Mouse (Mus musculus) ES-Bruce4 (cell line): Measurements from ENCODE around the gene Rab31. TPM values are rescaled to one million over a fixed set of nuclear protein-coding genes. Genes with fewer than 3 reads are reported as not detected.

Experiments used
- H3K27ac ChIP-seq: 2 replicates; pipeline ENCODE4 v1.5.1; 2012; ENCODE audit warnings: low read length, inconsistent platforms; ENCODE audit not compliant: insufficient read depth
- H3K27me3 ChIP-seq: 2 replicates; pipeline ENCODE4 v1.6.1; 2012; ENCODE audit warnings: mild to moderate bottlenecking, low read length, inconsistent platforms; ENCODE audit not compliant: control insufficient read depth, poor library complexity, insufficient read depth, severe bottlenecking
- H3K36me3 ChIP-seq: 2 replicates; pipeline ENCODE4 v1.6.1; 2012; ENCODE audit warnings: inconsistent platforms, mild to moderate bottlenecking, low read length, moderate library complexity; ENCODE audit not compliant: control insufficient read depth, poor library complexity, insufficient read depth, severe bottlenecking
- H3K4me1 ChIP-seq: one replicate; pipeline ENCODE4 v1.8.1; 2011; ENCODE audit warnings: low read length; ENCODE audit not compliant: control insufficient read depth, insufficient read depth
- H3K4me3 ChIP-seq: 2 replicates; pipeline ENCODE4 v1.5.1; 2011; ENCODE audit warnings: low read depth, mild to moderate bottlenecking, low read length
- H3K9ac ChIP-seq: 2 replicates; pipeline ENCODE4 v1.6.1; 2012; ENCODE audit warnings: low read depth, mild to moderate bottlenecking, inconsistent platforms; ENCODE audit not compliant: poor library complexity, severe bottlenecking
- H3K9me3 ChIP-seq: replicated peaks from 2 replicates; pipeline ENCODE4 v1.6.1; 2012; ENCODE audit warnings: mild to moderate bottlenecking, low read length, inconsistent platforms; ENCODE audit not compliant: control insufficient read depth, poor library complexity, insufficient read depth, severe bottlenecking
- CTCF ChIP-seq: IDR thresholded peaks from one replicate; pipeline ENCODE4 v1.8.1; 2011; ENCODE audit warnings: low read depth, low read length
- EP300 ChIP-seq: IDR thresholded peaks from 2 replicates; pipeline ENCODE4 v1.6.1; 2011; ENCODE audit warnings: low read depth, low read length; ENCODE audit not compliant: insufficient read depth
- POLR2A ChIP-seq: IDR thresholded peaks from one replicate; pipeline ENCODE4 v1.8.1; 2011; ENCODE audit warnings: low read length; ENCODE audit not compliant: insufficient read depth
- polyA plus RNA-seq: library from polyadenylated mRNA; stranded (reverse); fragments of >200 nt; gene quantifications from 2 replicates; pipeline ENCODE4 v1.2.4, GENCODE M21; 2011; ENCODE audit warnings: low read depth; ENCODE audit not compliant: missing spikeins, insufficient read depth, insufficient read length

The Rab31 gene
- polyA plus RNA-seq, 1 experiment = 18.7 TPM

GRCm38 (mm10) chr17:65682071-65682680 lies 90.4 kb downstream of the Rab31 start:
- H3K36me3 ChIP-seq = no peaks in the 10 kb centered on the region
- H3K27ac ChIP-seq = no peak overlapping the region
- H3K4me1 ChIP-seq = peaks cover 1% of the 10 kb centered on the region
- H3K27me3 ChIP-seq = no peaks in the 10 kb centered on the region
- no peaks in the 10 kb centered on the region for H3K9me3 ChIP-seq
- no peak overlapping the region for H3K4me3 ChIP-seq
- TF ChIP-seq POLR2A = no peak
- H3K9ac ChIP-seq = no peak overlapping the region

DNA sequence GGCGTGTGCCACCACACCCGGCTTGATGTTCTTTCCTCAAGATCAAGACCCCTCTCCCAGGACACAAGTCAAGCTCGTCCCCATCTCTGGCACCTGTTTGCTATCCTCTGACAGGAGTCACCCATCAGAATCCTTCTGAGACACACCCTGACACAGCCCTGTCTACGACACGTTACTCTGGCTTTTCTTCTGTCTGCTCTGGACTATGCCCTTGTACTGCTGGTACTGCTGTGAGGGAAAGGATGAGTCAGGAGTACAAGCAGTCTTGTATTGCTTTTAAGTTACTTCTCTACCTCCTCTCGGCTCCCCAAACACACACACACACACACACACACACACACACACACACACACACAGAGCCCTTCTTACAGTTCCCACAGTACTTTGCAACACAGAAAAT lies 91.0 kb downstream of the Rab31 start:
- H3K27me3 ChIP-seq = no peaks in the 10 kb centered on the region
- H3K27ac ChIP-seq = no peak overlapping the region
- H3K4me3 ChIP-seq = no peak overlapping the region
- no peaks in the 10 kb centered on the region for H3K36me3 ChIP-seq
- no peak overlapping the region for H3K9ac ChIP-seq
- peaks cover 1% of the 10 kb centered on the region for H3K4me1 ChIP-seq
- no peak for TF ChIP-seq EP300
- no peak for TF ChIP-seq CTCF
- no peak for TF ChIP-seq POLR2A
- no peaks in the 10 kb centered on the region for H3K9me3 ChIP-seq

DNA sequence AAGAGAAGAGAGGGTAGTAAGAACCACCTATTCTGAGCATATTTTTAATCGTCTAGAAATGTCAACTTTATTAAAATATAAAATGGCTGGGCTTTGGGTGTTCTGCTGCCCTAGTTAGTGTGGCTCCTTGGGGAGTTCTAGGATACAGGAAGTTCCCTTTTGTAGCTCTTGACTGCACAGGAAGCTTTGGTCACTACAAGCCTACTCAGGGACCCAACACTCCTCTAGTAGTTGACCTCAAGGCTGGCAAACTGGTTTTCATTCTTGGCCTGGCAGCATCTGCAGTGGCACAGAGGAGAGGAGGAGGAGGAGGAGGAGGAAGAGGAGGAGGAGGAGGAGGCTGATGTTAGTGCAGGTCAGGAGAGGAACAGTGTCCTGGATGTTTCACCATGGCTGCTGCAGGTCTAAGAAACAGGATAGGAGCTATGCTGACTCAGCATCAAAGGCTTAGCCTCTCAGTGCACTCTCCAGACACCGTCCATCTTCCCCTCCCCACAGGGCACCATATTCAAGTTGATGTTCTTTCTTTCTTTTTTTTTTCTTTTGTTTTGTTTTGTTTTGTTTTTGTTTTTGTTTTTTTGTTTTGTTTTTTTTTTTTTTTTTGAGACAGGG lies 91.6 kb downstream of the Rab31 start:
- Histone ChIP-seq H3K9me3 (no peaks in the 10 kb centered on the region), H3K4me3 (no peak overlapping the region), H3K4me1 (peaks cover 1% of the 10 kb centered on the region), H3K36me3 (no peaks in the 10 kb centered on the region), H3K27ac (no peak overlapping the region), H3K27me3 (no peaks in the 10 kb centered on the region), H3K9ac (no peak overlapping the region)
- TF ChIP-seq CTCF (no peak), POLR2A (no peak), EP300 (no peak)

DNA sequence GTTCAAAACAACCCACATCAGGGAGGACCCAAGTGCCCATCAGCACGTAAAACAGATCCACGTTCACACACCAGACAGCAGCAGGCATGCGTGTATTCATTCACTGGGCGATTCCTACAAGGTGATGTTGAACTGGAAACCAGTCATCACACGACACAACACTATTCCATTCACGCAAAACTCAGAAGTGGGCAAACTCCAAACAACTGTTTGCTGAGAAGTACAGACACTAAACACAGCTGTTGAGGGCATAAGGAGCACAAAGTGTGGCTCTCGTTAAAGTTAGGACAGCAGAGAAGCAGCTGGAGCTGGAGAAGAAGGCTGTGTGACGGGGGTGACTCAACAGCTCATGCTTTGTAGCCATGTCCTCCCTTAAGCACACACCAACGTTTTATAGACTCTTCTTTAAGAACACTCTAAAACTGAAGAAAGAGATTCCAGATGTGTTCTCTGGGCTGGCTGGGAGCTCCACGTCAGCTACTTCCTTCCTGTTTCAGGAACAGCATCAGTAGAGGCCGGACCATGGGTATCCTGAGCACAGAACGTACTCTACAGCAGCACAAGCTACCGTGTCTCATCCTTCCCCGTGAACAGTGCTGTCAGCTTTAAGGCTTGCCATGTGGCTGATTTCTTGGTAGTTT lies 92.6 kb downstream of the Rab31 start:
- no peak overlapping the region for H3K9ac ChIP-seq
- H3K4me3 ChIP-seq = no peak overlapping the region
- no peak overlapping the region for H3K27ac ChIP-seq

DNA sequence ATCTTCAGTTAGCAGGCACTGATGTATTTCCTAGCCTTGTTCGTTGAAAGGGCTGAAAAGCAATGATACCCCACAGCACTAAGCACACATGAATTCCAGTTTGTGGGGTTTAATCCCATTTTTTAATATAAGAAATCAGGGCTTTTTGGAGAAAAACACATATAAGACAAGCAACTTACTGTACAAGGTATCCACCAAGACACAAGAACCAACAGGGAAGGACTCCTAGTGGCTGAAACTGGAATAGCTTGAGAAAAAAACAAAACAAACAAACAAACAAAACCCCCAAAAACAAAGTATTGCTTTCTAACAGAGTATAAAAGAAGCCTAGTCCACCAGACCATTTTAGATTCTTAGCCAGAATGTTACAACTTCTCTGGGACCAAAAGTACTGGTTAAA lies 94.8 kb downstream of the Rab31 start:
- no peak overlapping the region for H3K9ac ChIP-seq
- H3K4me1 ChIP-seq = peaks cover 1% of the 10 kb centered on the region
- no peak overlapping the region for H3K4me3 ChIP-seq
- H3K9me3 ChIP-seq = no peaks in the 10 kb centered on the region
- TF ChIP-seq EP300 = no peak
- TF ChIP-seq CTCF = no peak
- TF ChIP-seq POLR2A = no peak
- H3K27ac ChIP-seq = no peak overlapping the region
- H3K36me3 ChIP-seq = no peaks in the 10 kb centered on the region
- no peaks in the 10 kb centered on the region for H3K27me3 ChIP-seq

More for the DNA sequence above, 92.6 kb downstream of the Rab31 start:
- peaks cover 1% of the 10 kb centered on the region for H3K4me1 ChIP-seq
- no peaks in the 10 kb centered on the region for H3K9me3 ChIP-seq
- no peaks in the 10 kb centered on the region for H3K36me3 ChIP-seq
- no peaks in the 10 kb centered on the region for H3K27me3 ChIP-seq
- TF ChIP-seq EP300 (no peak), CTCF (no peak), POLR2A (no peak)

- Histone ChIP-seq H3K27ac (no peak overlapping the region), H3K9me3 (no peaks in the 10 kb centered on the region), H3K9ac (no peak overlapping the region), H3K4me3 (no peak overlapping the region), H3K4me1 (peaks cover 1% of the 10 kb centered on the region), H3K36me3 (no peaks in the 10 kb centered on the region), H3K27me3 (no peaks in the 10 kb centered on the region)
- no peak for TF ChIP-seq EP300
- TF ChIP-seq POLR2A = no peak
- no peak for TF ChIP-seq CTCF
Measured at GRCm38 (mm10) chr17:65676536-65676935, 96.0 kb downstream of the Rab31 start.
